Mouse (Mus musculus): ENCODE data around the gene Rbbp5. TPM values are rescaled to one million over a fixed set of nuclear protein-coding genes. Genes with fewer than 3 reads are reported as not detected.

Gene Rbbp5
- polyA plus RNA-seq, 1 experiment from 2014 or later = 47.2 TPM

- no peak overlapping the region for H3K4me2 ChIP-seq
- no peaks in the 10 kb centered on the region for H3K36me3 ChIP-seq
- H3K27me3 ChIP-seq = peaks cover 5% of the 10 kb centered on the region; the same call in 1 of the 2 replicates
- H3K9ac ChIP-seq = no peak overlapping the region
- H3K4me3 ChIP-seq = no peak overlapping the region
- ATAC-seq (ENCODE audit: insufficient number of reproducible peaks, insufficient read depth, low FRiP score, low TSS enrichment, low read depth) = no peak
- WGBS = 29% methylated on average over 4 of the region's 4 CpGs
- 0 out of 2 replicates have a peak, but pooled peaks cover 6% of the 10 kb centered on the region for H3K4me1 ChIP-seq
- H3K9me3 ChIP-seq = no peaks in the 10 kb centered on the region
- H3K27ac ChIP-seq = no peak overlapping the region
Observed at GRCm38 (mm10) chr1:132523920-132524319, 46.8 kb downstream of the Rbbp5 start.

GRCm38 (mm10) chr1:132525832-132526231 is 48.7 kb downstream of the Rbbp5 start:
- H3K36me3 ChIP-seq = no peaks in the 10 kb centered on the region
- H3K27me3 ChIP-seq = peaks cover 5% of the 10 kb centered on the region; the same call in 1 of the 2 replicates
- no peak for ATAC-seq (ENCODE audit: insufficient number of reproducible peaks, insufficient read depth, low FRiP score, low TSS enrichment, low read depth)
- peak overlapping the region; percentile 54; the same call in 1 of the 2 replicates for H3K9ac ChIP-seq
- H3K27ac ChIP-seq = no peak overlapping the region
- peak overlapping the region; percentile 26 for H3K4me2 ChIP-seq
- H3K4me1 ChIP-seq = peaks cover 15% of the 10 kb centered on the region
- 4% methylated on average over 10 of the region's 10 CpGs for WGBS
- no peak overlapping the region for H3K4me3 ChIP-seq
- H3K9me3 ChIP-seq = no peaks in the 10 kb centered on the region

- no peak overlapping the region for H3K4me2 ChIP-seq
- no peaks in the 10 kb centered on the region for H3K9me3 ChIP-seq
- peaks cover 20% of the 10 kb centered on the region for H3K4me1 ChIP-seq
- no peaks in the 10 kb centered on the region for H3K36me3 ChIP-seq
- ATAC-seq (ENCODE audit: insufficient number of reproducible peaks, insufficient read depth, low FRiP score, low TSS enrichment, low read depth) = no peak
- H3K4me3 ChIP-seq = no peak overlapping the region
- 94% methylated on average over 13 of the region's 13 CpGs for WGBS
- peaks cover 5% of the 10 kb centered on the region for H3K27me3 ChIP-seq
- H3K27ac ChIP-seq = no peak overlapping the region
- H3K9ac ChIP-seq = no peak overlapping the region
Observed at GRCm38 (mm10) chr1:132528071-132528470, 50.9 kb downstream of the Rbbp5 start.

- no peak overlapping the region for H3K4me2 ChIP-seq
- no peak overlapping the region for H3K27ac ChIP-seq
- no peaks in the 10 kb centered on the region for H3K9me3 ChIP-seq
- no peaks in the 10 kb centered on the region for H3K36me3 ChIP-seq
- no peak overlapping the region for H3K4me3 ChIP-seq
- peaks cover 28% of the 10 kb centered on the region for H3K4me1 ChIP-seq
- no peak for ATAC-seq (ENCODE audit: insufficient number of reproducible peaks, insufficient read depth, low FRiP score, low TSS enrichment, low read depth)
- H3K27me3 ChIP-seq = peaks cover 5% of the 10 kb centered on the region
- WGBS = 86% methylated on average over 19 of the region's 19 CpGs
- no peak overlapping the region for H3K9ac ChIP-seq
Observed at GRCm38 (mm10) chr1:132528647-132529334, 51.6 kb downstream of the Rbbp5 start.

GRCm38 (mm10) chr1:132530631-132531191 is 53.5 kb downstream of the Rbbp5 start:
- Histone ChIP-seq H3K27me3 (peaks cover 17% of the 10 kb centered on the region), H3K27ac (no peak overlapping the region), H3K9me3 (no peaks in the 10 kb centered on the region), H3K36me3 (no peaks in the 10 kb centered on the region), H3K4me1 (peaks cover 34% of the 10 kb centered on the region), H3K4me2 (no peak overlapping the region), H3K4me3 (no peak overlapping the region), H3K9ac (no peak overlapping the region)
- 4% methylated on average over 5 of the region's 5 CpGs for WGBS
- ATAC-seq (ENCODE audit: insufficient number of reproducible peaks, insufficient read depth, low FRiP score, low TSS enrichment, low read depth) = no peak

- 63% methylated on average over 9 of the region's 9 CpGs for WGBS
Observed at GRCm38 (mm10) chr1:132532521-132532920, 55.4 kb downstream of the Rbbp5 start.

GRCm38 (mm10) chr1:132533840-132534239 is 56.7 kb downstream of the Rbbp5 start:
- H3K9me3 ChIP-seq = no peaks in the 10 kb centered on the region
- 7% methylated on average over 7 of the region's 8 CpGs for WGBS
- no peak overlapping the region for H3K4me3 ChIP-seq
- H3K4me2 ChIP-seq = peak overlapping the region; percentile 26
- peaks cover 27% of the 10 kb centered on the region for H3K27me3 ChIP-seq
- no peak overlapping the region for H3K27ac ChIP-seq
- H3K4me1 ChIP-seq = peaks cover 31% of the 10 kb centered on the region
- ATAC-seq (ENCODE audit: insufficient number of reproducible peaks, insufficient read depth, low FRiP score, low TSS enrichment, low read depth) = no peak
- no peaks in the 10 kb centered on the region for H3K36me3 ChIP-seq
- H3K9ac ChIP-seq = no peak overlapping the region

More at GRCm38 (mm10) chr1:132532521-132532920, 55.4 kb downstream of the Rbbp5 start:
- H3K4me3 ChIP-seq = no peak overlapping the region
- ATAC-seq (ENCODE audit: insufficient number of reproducible peaks, insufficient read depth, low FRiP score, low TSS enrichment, low read depth) = no peak
- H3K27ac ChIP-seq = no peak overlapping the region
- H3K9me3 ChIP-seq = no peaks in the 10 kb centered on the region
- H3K9ac ChIP-seq = no peak overlapping the region
- H3K4me1 ChIP-seq = peaks cover 31% of the 10 kb centered on the region
- no peaks in the 10 kb centered on the region for H3K36me3 ChIP-seq
- peaks cover 17% of the 10 kb centered on the region for H3K27me3 ChIP-seq
- H3K4me2 ChIP-seq = no peak overlapping the region

- WGBS = 92% methylated on average over 4 of the region's 4 CpGs
- Histone ChIP-seq H3K9ac (no peak overlapping the region), H3K4me2 (no peak overlapping the region), H3K36me3 (no peaks in the 10 kb centered on the region), H3K27me3 (peaks cover 42% of the 10 kb centered on the region), H3K4me3 (no peak overlapping the region), H3K4me1 (peaks cover 25% of the 10 kb centered on the region), H3K9me3 (no peaks in the 10 kb centered on the region), H3K27ac (no peak overlapping the region)
- no peak for ATAC-seq (ENCODE audit: insufficient number of reproducible peaks, insufficient read depth, low FRiP score, low TSS enrichment, low read depth)
Observed at GRCm38 (mm10) chr1:132535541-132535940, 58.4 kb downstream of the Rbbp5 start.

GRCm38 (mm10) chr1:132536416-132536815 is 59.3 kb downstream of the Rbbp5 start:
- Histone ChIP-seq H3K36me3 (no peaks in the 10 kb centered on the region), H3K4me1 (peaks cover 24% of the 10 kb centered on the region), H3K27me3 (peaks cover 50% of the 10 kb centered on the region), H3K9ac (no peak overlapping the region), H3K4me2 (no peak overlapping the region), H3K9me3 (no peaks in the 10 kb centered on the region), H3K4me3 (no peak overlapping the region), H3K27ac (no peak overlapping the region)
- 77% methylated on average over 3 of the region's 3 CpGs for whole genome bisulfite sequencing
- no peak for ATAC-seq (ENCODE audit: insufficient number of reproducible peaks, insufficient read depth, low FRiP score, low TSS enrichment, low read depth)

GRCm38 (mm10) chr1:132537736-132538135 is 60.6 kb downstream of the Rbbp5 start:
- H3K27me3 ChIP-seq = peaks cover 64% of the 10 kb centered on the region

GRCm38 (mm10) chr1:132540701-132541100 is 63.5 kb downstream of the Rbbp5 start:
- H3K4me1 ChIP-seq = peaks cover 22% of the 10 kb centered on the region
- H3K9me3 ChIP-seq = no peaks in the 10 kb centered on the region
- H3K4me2 ChIP-seq = no peak overlapping the region
- no peaks in the 10 kb centered on the region for H3K36me3 ChIP-seq
- H3K9ac ChIP-seq = no peak overlapping the region
- no peak overlapping the region for H3K27ac ChIP-seq
- WGBS = 53% methylated on average over 7 of the region's 7 CpGs
- H3K4me3 ChIP-seq = no peak overlapping the region
- H3K27me3 ChIP-seq = peaks cover 74% of the 10 kb centered on the region
- ATAC-seq (ENCODE audit: insufficient number of reproducible peaks, insufficient read depth, low FRiP score, low TSS enrichment, low read depth) = no peak

More at GRCm38 (mm10) chr1:132537736-132538135, 60.6 kb downstream of the Rbbp5 start:
- no peak overlapping the region for H3K9ac ChIP-seq
- no peaks in the 10 kb centered on the region for H3K9me3 ChIP-seq
- H3K4me1 ChIP-seq = peaks cover 34% of the 10 kb centered on the region
- WGBS = 85% methylated on average over 5 of the region's 5 CpGs
- H3K36me3 ChIP-seq = no peaks in the 10 kb centered on the region
- no peak for ATAC-seq (ENCODE audit: insufficient number of reproducible peaks, insufficient read depth, low FRiP score, low TSS enrichment, low read depth)
- no peak overlapping the region for H3K4me3 ChIP-seq
- H3K4me2 ChIP-seq = no peak overlapping the region
- no peak overlapping the region for H3K27ac ChIP-seq
